Mouse (Mus musculus) forebrain, embryonic 16.5 days (tissue): ENCODE measurements around the gene Ilf3. TPM values are rescaled to one million over a fixed set of nuclear protein-coding genes. Genes with fewer than 3 reads are reported as not detected.

Source experiments
- ATAC-seq: fragments of 200-750 bp; cut with Nextera tagmentation; 2 replicates; pipeline ENCODE4 v1.8.0; 2017; ENCODE audit warnings: mild to moderate bottlenecking, moderate library complexity
- H3K27ac ChIP-seq: fragments of 300-500 bp; sonication (generic); 2 replicates; pipeline ENCODE4 v1.5.1; 2014; ENCODE audit warnings: low read length, control low read depth
- H3K27me3 ChIP-seq: fragments of 300-500 bp; sonication (generic); replicated peaks from 2 replicates; pipeline ENCODE4 v1.6.1; 2014; ENCODE audit warnings: low read length; ENCODE audit not compliant: control insufficient read depth, insufficient read depth
- H3K36me3 ChIP-seq: fragments of 300-500 bp; sonication (generic); 2 replicates; pipeline ENCODE4 v1.6.1; 2014; ENCODE audit not compliant: control insufficient read depth, insufficient read depth
- H3K4me1 ChIP-seq: fragments of 300-500 bp; sonication (generic); replicated peaks from 2 replicates; pipeline ENCODE4 v1.6.1; 2014; ENCODE audit warnings: low read length; ENCODE audit not compliant: control insufficient read depth, insufficient read depth
- H3K4me2 ChIP-seq: fragments of 300-500 bp; sonication (generic); 2 replicates; pipeline ENCODE4 v1.6.1; 2014; ENCODE audit warnings: mild to moderate bottlenecking, low read length, control low read depth
- H3K4me3 ChIP-seq: fragments of 300-500 bp; sonication (generic); replicated peaks from 2 replicates; pipeline ENCODE4 v1.5.1; 2014; ENCODE audit warnings: mild to moderate bottlenecking, low read length, control low read depth
- H3K9ac ChIP-seq: fragments of 300-500 bp; sonication (generic); replicated peaks from 2 replicates; pipeline ENCODE4 v1.6.1; 2014; ENCODE audit warnings: low read depth, low read length, control low read depth
- H3K9me3 ChIP-seq: fragments of 300-500 bp; sonication (generic); 2 replicates; pipeline ENCODE4 v1.6.1; 2016; ENCODE audit warnings: low read length; ENCODE audit not compliant: control insufficient read depth
- WGBS: fragments of 180-500 bp; shearing (Covaris S2); extraction: QIAGEN DNeasy Blood & Tissue Kit; methylation state at CpG from one replicate; pipeline ENCODE4 v1.1.7; 2014; 5-methylcytosine and 5-hydroxymethylcytosine counted together
- polyA plus RNA-seq: library from polyadenylated mRNA; unstranded; fragments of >200 nt; fragmentation: Nextera tagmentation; extraction: Ambion mirVana; gene quantifications from 2 replicates; pipeline ENCODE4 v1.2.1, GENCODE M21; 2015

The Ilf3 gene
- polyA plus RNA-seq, 1 experiment from 2014 or later: 309 TPM

DNA sequence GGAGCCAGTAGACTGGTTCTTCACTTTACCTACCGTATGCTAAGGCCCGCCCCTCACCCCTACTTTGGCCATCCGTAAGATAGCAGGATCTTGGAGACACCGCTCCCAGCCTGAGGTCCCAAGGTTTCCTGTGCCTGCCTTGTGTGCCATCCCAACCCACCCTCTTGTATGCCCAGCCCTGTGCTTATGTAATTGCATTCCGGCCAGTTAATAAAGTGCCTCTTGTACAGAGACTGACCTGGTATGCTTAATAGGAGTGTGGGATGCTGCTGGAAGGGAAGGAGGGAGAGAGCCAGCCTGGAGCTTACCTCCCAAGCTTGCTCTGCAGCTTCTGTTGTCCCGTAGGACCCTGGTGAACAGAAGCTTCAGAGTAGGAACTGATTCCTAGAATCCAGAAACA lies 12.9 kb upstream of the Ilf3 start:
- Histone ChIP-seq H3K4me2 (no peak overlapping the region), H3K27ac (no peak overlapping the region), H3K36me3 (peaks cover 15% of the 10 kb centered on the region), H3K9ac (no peak overlapping the region), H3K4me3 (no peak overlapping the region), H3K27me3 (no peaks in the 10 kb centered on the region), H3K4me1 (no peaks in the 10 kb centered on the region), H3K9me3 (no peaks in the 10 kb centered on the region)
- 94% methylated on average over 6 of the region's 6 CpGs for WGBS
- no peak for ATAC-seq

- no peaks in the 10 kb centered on the region for H3K4me1 ChIP-seq
- 0% methylated on average over 1 of the region's 1 CpGs for WGBS
- H3K9me3 ChIP-seq: no peaks in the 10 kb centered on the region
- ATAC-seq: peak; percentile 59
- no peaks in the 10 kb centered on the region for H3K27me3 ChIP-seq
- no peak overlapping the region for H3K9ac ChIP-seq
- H3K4me2 ChIP-seq: no peak overlapping the region
- H3K27ac ChIP-seq: no peak overlapping the region
- no peak overlapping the region for H3K4me3 ChIP-seq
- 0 out of 2 replicates have a peak, but pooled peaks cover 7% of the 10 kb centered on the region for H3K36me3 ChIP-seq
Measured at GRCm38 (mm10) chr9:21356981-21357718, 10.5 kb upstream of the Ilf3 start.

DNA sequence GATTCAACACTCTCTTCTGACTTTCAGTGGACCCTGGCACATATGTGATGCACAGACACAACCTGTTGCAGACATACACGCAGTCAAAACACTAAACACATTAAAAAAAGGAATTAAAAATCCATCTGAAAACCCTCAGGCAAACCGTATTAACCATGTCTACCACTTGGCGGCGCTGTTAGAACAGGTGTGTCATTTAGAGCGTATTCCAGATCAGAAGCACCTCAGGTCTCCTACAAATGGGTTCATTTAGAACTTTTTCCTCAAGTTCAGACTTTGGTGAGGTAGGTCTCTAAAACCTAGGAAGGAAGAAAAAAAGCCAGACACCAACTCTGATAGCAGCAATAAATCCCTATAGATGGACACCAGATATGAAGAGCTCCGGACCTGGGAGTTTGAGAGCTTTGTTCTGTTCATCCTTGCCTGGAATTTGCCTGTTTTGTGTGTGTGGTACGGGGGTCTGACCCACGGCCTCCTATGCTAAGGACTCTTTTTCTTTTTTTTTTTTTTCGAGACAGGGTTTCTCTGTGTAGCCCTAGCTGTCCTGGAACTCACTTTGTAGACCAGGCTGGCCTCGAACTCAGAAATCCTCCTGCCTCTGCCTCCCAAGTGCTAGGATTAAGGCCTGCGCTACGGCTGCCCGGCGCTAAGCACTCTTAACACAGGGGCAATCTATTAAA lies 990 bp upstream of the Ilf3 start:
- 40% methylated on average over 14 of the region's 14 CpGs for WGBS
- Histone ChIP-seq H3K4me2 (peak overlapping the region; percentile 63), H3K27ac (peak overlapping the region; percentile 84), H3K4me3 (peak overlapping the region; percentile 40), H3K27me3 (no peaks in the 10 kb centered on the region), H3K9ac (peak overlapping the region; percentile 35), H3K4me1 (peaks cover 19% of the 10 kb centered on the region), H3K9me3 (no peaks in the 10 kb centered on the region), H3K36me3 (no peaks in the 10 kb centered on the region)
- ATAC-seq: peak; percentile 23

GRCm38 (mm10) chr9:21368131-21368584 lies 487 bp downstream of the Ilf3 start:
- Histone ChIP-seq H3K27me3 (no peaks in the 10 kb centered on the region), H3K4me2 (peak overlapping the region; percentile 82), H3K9me3 (no peaks in the 10 kb centered on the region), H3K36me3 (peaks cover 3% of the 10 kb centered on the region; the same call in 1 of the 2 replicates), H3K9ac (peak overlapping the region; percentile 79), H3K4me3 (peak overlapping the region; percentile 62), H3K4me1 (peaks cover 24% of the 10 kb centered on the region), H3K27ac (peak overlapping the region; percentile 89)
- WGBS: 0% methylated on average over 36 of the region's 38 CpGs
- peak; percentile 55 for ATAC-seq

- H3K9me3 ChIP-seq: no peaks in the 10 kb centered on the region
- WGBS: 49% methylated on average over 11 of the region's 11 CpGs
- H3K4me1 ChIP-seq: peaks cover 26% of the 10 kb centered on the region
- no peak overlapping the region for H3K27ac ChIP-seq
- H3K4me3 ChIP-seq: peak overlapping the region; percentile 62
- H3K4me2 ChIP-seq: peak overlapping the region; percentile 82
- no peaks in the 10 kb centered on the region for H3K27me3 ChIP-seq
- peaks cover 3% of the 10 kb centered on the region; the same call in 1 of the 2 replicates for H3K36me3 ChIP-seq
- H3K9ac ChIP-seq: peak overlapping the region; percentile 79
- ATAC-seq: no peak
Measured at GRCm38 (mm10) chr9:21369080-21369479, 1.4 kb downstream of the Ilf3 start.

DNA sequence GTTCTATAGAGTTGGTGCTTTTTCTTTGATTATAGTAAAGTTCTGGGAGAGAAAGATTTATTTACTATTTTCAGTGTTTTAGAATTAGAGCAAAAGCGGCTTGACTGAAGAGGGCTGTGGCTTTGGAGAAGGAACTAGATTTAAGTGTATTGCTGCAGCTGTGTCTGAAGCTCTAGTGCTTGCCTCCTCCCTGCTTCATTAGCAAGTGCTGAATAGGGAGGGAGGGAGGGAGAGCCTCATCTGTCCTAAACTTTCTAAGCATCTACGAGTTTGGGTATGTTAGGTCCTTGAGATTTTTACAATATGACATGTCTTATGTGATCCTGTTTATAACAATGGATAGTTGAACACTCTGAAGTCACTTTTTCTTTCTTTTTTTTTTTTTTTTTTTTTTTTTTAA lies 3.2 kb downstream of the Ilf3 start:
- no peaks in the 10 kb centered on the region for H3K9me3 ChIP-seq
- H3K4me3 ChIP-seq: no peak overlapping the region
- H3K36me3 ChIP-seq: peaks cover 3% of the 10 kb centered on the region; the same call in 1 of the 2 replicates
- no peaks in the 10 kb centered on the region for H3K27me3 ChIP-seq
- H3K4me1 ChIP-seq: peaks cover 26% of the 10 kb centered on the region
- H3K9ac ChIP-seq: no peak overlapping the region
- H3K4me2 ChIP-seq: peak overlapping the region; percentile 43
- no peak for ATAC-seq
- no peak overlapping the region for H3K27ac ChIP-seq
- 64% methylated on average over 2 of the region's 2 CpGs for WGBS

GRCm38 (mm10) chr9:21372508-21372907 lies 4.8 kb downstream of the Ilf3 start:
- H3K9ac ChIP-seq: no peak overlapping the region
- no peaks in the 10 kb centered on the region for H3K9me3 ChIP-seq
- H3K27me3 ChIP-seq: no peaks in the 10 kb centered on the region
- 100% methylated on average over 1 of the region's 1 CpGs for WGBS
- no peak overlapping the region for H3K4me2 ChIP-seq
- no peak overlapping the region for H3K4me3 ChIP-seq
- H3K27ac ChIP-seq: no peak overlapping the region
- H3K4me1 ChIP-seq: peaks cover 26% of the 10 kb centered on the region
- ATAC-seq: no peak
- H3K36me3 ChIP-seq: peaks cover 3% of the 10 kb centered on the region; the same call in 1 of the 2 replicates

- WGBS: 92% methylated on average over 3 of the region's 3 CpGs
- no peaks in the 10 kb centered on the region for H3K27me3 ChIP-seq
- H3K36me3 ChIP-seq: no peaks in the 10 kb centered on the region
- no peak overlapping the region for H3K27ac ChIP-seq
- H3K9ac ChIP-seq: no peak overlapping the region
- H3K9me3 ChIP-seq: no peaks in the 10 kb centered on the region
- H3K4me2 ChIP-seq: no peak overlapping the region
- ATAC-seq: no peak
- peaks cover 14% of the 10 kb centered on the region for H3K4me1 ChIP-seq
- H3K4me3 ChIP-seq: no peak overlapping the region
Measured at GRCm38 (mm10) chr9:21379195-21379594, 11.5 kb downstream of the Ilf3 start.

DNA sequence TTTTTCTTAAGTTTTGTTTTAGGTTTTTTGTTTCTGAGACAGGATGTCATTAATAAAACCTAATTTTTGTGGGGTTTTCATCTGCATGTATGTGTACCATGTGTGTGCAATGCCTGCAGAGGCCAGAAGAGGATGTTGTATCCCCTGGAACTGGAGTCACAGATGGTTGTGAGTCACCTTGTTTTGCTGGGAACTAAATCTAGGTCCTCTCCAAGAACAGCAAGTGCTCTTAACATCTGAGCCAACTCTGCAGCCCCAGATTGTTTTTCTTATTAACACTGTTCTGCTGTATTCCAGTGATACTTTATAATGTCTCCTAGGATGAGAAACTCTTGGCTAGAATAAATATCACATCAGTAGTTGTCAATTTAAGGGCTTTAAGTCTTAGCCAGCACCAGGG lies 13.2 kb downstream of the Ilf3 start:
- no peaks in the 10 kb centered on the region for H3K9me3 ChIP-seq
- H3K4me3 ChIP-seq: no peak overlapping the region
- H3K4me2 ChIP-seq: no peak overlapping the region
- H3K27me3 ChIP-seq: no peaks in the 10 kb centered on the region
- peaks cover 14% of the 10 kb centered on the region for H3K4me1 ChIP-seq
- no peak overlapping the region for H3K27ac ChIP-seq
- H3K9ac ChIP-seq: no peak overlapping the region
- no peaks in the 10 kb centered on the region for H3K36me3 ChIP-seq
- ATAC-seq: no peak
